Mouse (Mus musculus): Measurements from ENCODE around the gene Map1a. TPM values are rescaled to one million over a fixed set of nuclear protein-coding genes. Genes with fewer than 3 reads are reported as not detected.

Map1a gene
- polyA plus RNA-seq (2015; fragmentation: Nextera tagmentation; extraction: Ambion mirVana) = 1.3 and 2.1 TPM in 2 replicates

DNA sequence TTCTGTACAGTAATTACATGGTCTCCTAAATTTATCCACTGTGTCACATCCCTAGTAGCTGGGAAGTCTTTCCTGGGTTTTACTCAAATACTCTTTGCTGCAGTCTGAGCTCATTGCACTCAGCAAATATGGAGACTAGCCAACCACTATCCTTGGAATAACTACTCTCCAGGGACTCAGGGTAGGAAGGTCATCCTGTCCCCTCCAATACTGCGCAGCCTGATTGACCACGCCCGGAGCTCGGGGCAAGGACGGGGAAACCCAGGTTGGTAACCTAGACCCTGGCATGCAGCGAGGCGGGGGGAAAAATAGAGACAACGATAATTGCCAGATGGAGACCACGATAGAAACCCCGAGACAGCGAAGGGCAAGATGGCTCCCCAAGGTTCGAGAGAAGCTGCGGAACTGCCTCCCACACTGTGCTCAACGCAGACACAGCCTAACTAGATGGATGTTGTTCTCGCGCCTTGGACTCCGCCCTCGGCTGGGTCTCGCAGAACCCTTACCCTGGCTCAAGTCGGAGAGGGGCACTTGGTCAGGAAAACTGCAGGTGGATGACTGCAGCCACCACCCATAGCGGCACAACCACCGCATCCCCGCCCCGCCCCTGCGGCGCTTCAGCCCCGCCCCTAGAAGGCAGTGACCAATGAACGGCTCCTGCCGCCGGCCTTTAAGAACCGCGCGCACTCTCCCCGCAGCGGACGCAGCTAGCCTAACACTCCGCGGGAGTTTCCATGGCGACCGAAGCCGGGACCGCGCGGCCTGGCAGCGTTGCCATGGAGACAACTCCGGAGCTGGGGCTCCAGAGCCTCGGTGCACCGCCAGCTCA, at the start of gene Map1a:
Map1a (plus strand) TSS at position 700 of the 829 bp plus-strand sequence.
- Histone ChIP-seq H3K9ac (ENCODE audit: low read length) (peak within 1 kb of the TSS; percentile 41), H3K4me2 (replicated peaks; ENCODE audit: low read depth) (peak within 1 kb of the TSS; percentile 83), H3K9me3 (ENCODE audit: control insufficient read depth, low read length) (no peaks in the 10 kb centered on the region), H3K27ac (replicated peaks) (no peak within 1 kb of the TSS), H3K36me3 (ENCODE audit: control insufficient read depth, insufficient read depth, low read length) (no peaks in the 10 kb centered on the region), H3K4me1 (replicated peaks; ENCODE audit: control insufficient read depth, insufficient read depth) (peaks cover 2% of the 10 kb centered on the region; the same call in 1 of the 2 replicates), H3K4me3 (ENCODE audit: low read depth, low read length) (peak within 1 kb of the TSS; percentile 43), H3K27me3 (ENCODE audit: control insufficient read depth, insufficient read depth, low read length) (no peaks in the 10 kb centered on the region)
- ATAC-seq (ENCODE audit: low FRiP score, low TSS enrichment) = peak; percentile 93
- peak; percentile 90 for DNase-seq (ENCODE audit: low spot score)
- TF ChIP-seq EP300 (optimal IDR thresholded peaks at IDR 0.05) = no peak
- TF ChIP-seq CTCF (IDR thresholded peaks at IDR 0.05; ENCODE audit: low read depth) = no peak
- WGBS = 1% methylated on average over 48 of the region's 48 CpGs

DNA sequence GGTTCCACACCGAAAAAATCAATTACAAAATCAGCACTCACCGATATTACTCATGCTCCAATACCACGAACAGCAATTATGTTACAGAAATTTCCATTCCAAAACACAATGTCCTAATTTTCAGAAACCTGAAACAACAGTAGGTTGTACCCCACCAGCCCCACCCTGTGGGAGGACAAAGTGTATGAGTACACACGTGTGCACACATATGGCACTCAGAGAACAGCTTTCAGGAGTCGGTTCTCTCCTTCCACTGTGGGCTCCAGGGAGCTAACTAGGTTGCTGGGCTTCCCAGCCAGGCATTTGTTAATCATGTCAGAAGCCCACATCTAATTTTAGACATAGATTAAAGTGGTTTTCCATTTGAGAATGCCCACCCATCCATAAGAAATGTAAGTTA, 45.3 kb upstream of the Map1a start:
- Histone ChIP-seq H3K36me3 (ENCODE audit: control insufficient read depth, insufficient read depth, low read length) (peaks cover 17% of the 10 kb centered on the region; the same call in 1 of the 2 replicates), H3K4me1 (replicated peaks; ENCODE audit: control insufficient read depth, insufficient read depth) (no peaks in the 10 kb centered on the region), H3K4me3 (ENCODE audit: low read depth, low read length) (no peak overlapping the region), H3K9me3 (ENCODE audit: control insufficient read depth, low read length) (no peaks in the 10 kb centered on the region), H3K9ac (ENCODE audit: low read length) (no peak overlapping the region), H3K27ac (replicated peaks) (no peak overlapping the region), H3K4me2 (replicated peaks; ENCODE audit: low read depth) (no peak overlapping the region), H3K27me3 (ENCODE audit: control insufficient read depth, insufficient read depth, low read length) (no peaks in the 10 kb centered on the region)
- ATAC-seq (ENCODE audit: low FRiP score, low TSS enrichment) (no peak), DNase-seq (ENCODE audit: low spot score) (no peak)
- TF ChIP-seq EP300 (optimal IDR thresholded peaks at IDR 0.05) (no peak), CTCF (IDR thresholded peaks at IDR 0.05; ENCODE audit: low read depth) (no peak)
- WGBS = 94% methylated on average over 5 of the region's 5 CpGs

DNA sequence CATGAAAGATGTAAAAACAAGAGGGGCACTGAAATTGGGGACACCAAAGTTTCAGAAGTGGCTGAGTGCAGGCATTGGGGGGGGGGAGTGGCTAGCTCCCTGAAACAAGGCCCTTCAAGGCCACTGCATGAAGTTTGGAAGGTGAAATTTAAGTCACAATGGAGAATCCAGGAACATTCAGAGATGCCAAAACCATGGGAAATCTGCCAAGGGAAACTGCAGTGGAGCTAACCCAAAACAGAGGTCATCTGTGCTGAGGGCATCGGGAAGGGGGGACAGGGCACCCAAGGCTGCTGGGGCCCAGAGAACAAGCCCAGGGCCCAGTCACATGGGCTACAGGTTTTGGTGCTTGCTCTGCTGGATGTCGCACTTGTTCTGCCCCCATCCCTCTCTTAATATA, 39.6 kb upstream of the Map1a start:
- Histone ChIP-seq H3K4me3 (ENCODE audit: low read depth, low read length) (no peak overlapping the region), H3K27ac (replicated peaks) (no peak overlapping the region), H3K27me3 (ENCODE audit: control insufficient read depth, insufficient read depth, low read length) (no peaks in the 10 kb centered on the region), H3K9ac (ENCODE audit: low read length) (no peak overlapping the region), H3K36me3 (ENCODE audit: control insufficient read depth, insufficient read depth, low read length) (peaks cover 31% of the 10 kb centered on the region), H3K4me2 (replicated peaks; ENCODE audit: low read depth) (no peak overlapping the region), H3K4me1 (replicated peaks; ENCODE audit: control insufficient read depth, insufficient read depth) (no peaks in the 10 kb centered on the region), H3K9me3 (ENCODE audit: control insufficient read depth, low read length) (no peaks in the 10 kb centered on the region)
- no peak for TF ChIP-seq EP300 (optimal IDR thresholded peaks at IDR 0.05)
- no peak for TF ChIP-seq CTCF (IDR thresholded peaks at IDR 0.05; ENCODE audit: low read depth)
- WGBS = 94% methylated on average over 2 of the region's 2 CpGs
- no peak for ATAC-seq (ENCODE audit: low FRiP score, low TSS enrichment)
- DNase-seq (ENCODE audit: low spot score) = no peak

DNA sequence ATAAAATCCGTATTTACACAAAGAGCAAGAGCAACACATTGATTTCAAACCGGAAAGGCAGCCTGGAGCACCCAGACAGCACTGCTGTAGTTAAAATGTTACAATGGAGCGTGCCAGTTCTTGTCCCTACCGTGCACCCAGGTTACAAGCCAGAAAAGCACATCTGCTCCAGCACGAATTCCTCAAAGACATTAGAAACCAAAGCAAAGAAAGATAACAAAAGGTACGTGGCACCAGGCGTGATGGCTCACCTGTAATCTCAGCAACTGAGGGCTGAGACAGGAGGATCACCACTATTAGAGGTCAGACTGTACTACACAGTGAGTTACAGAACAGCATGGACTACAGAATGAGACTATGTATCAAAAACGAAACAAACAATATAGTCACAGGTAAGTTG, 21.0 kb upstream of the Map1a start:
- 55% methylated on average over 8 of the region's 8 CpGs for WGBS
- Histone ChIP-seq H3K4me2 (replicated peaks; ENCODE audit: low read depth) (no peak overlapping the region), H3K9me3 (ENCODE audit: control insufficient read depth, low read length) (no peaks in the 10 kb centered on the region), H3K27ac (replicated peaks) (no peak overlapping the region), H3K9ac (ENCODE audit: low read length) (no peak overlapping the region), H3K4me3 (ENCODE audit: low read depth, low read length) (no peak overlapping the region), H3K36me3 (ENCODE audit: control insufficient read depth, insufficient read depth, low read length) (no peaks in the 10 kb centered on the region; the same call in 1 of the 2 replicates), H3K27me3 (ENCODE audit: control insufficient read depth, insufficient read depth, low read length) (no peaks in the 10 kb centered on the region), H3K4me1 (replicated peaks; ENCODE audit: control insufficient read depth, insufficient read depth) (no peaks in the 10 kb centered on the region)
- DNase-seq (ENCODE audit: low spot score) (no peak), ATAC-seq (ENCODE audit: low FRiP score, low TSS enrichment) (no peak)
- no peak for TF ChIP-seq EP300 (optimal IDR thresholded peaks at IDR 0.05)
- TF ChIP-seq CTCF (IDR thresholded peaks at IDR 0.05; ENCODE audit: low read depth) = no peak

DNA sequence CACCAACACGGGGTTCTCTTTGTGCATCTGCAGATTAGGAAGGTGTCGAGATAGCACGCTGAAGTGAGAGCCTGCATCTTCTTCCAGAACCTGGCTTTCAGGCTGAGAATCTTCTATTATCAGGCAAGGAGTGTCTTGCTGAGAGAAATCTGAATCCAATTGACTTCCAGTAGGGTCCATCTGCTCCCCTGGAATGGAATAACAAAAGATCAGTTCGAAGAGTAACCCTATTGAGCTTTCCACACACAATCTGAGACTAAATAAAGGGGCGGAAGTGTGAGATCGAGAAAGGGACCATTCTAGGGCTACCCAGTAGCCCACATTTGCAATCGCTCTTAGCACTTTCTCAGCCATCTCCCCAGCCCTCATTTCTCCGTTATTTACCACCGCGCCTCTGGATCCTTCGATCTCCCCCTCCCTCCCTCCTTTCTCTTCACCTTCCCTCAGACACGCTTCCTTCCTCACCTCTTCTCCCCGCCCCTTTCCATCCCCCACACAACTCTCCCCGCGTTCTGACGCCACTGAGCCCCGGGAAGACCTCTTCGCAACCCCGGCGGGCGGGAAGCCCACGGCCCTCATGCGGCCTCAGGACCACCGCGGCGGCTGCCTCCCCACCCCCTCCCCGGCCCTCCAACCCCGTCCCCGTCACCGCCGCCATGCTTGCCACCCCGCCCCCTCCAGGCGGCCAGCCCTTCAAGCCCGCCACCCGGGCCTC, 18.7 kb upstream of the Map1a start:
- no peaks in the 10 kb centered on the region for H3K9me3 ChIP-seq (ENCODE audit: control insufficient read depth, low read length)
- H3K36me3 ChIP-seq (ENCODE audit: control insufficient read depth, insufficient read depth, low read length) = no peaks in the 10 kb centered on the region; the same call in 1 of the 2 replicates
- peak overlapping the region; percentile 96 for H3K4me3 ChIP-seq (ENCODE audit: low read depth, low read length)
- ATAC-seq (ENCODE audit: low FRiP score, low TSS enrichment) (peak; percentile 75), DNase-seq (ENCODE audit: low spot score) (no peak)
- peak overlapping the region; percentile 75 for H3K4me2 ChIP-seq (replicated peaks; ENCODE audit: low read depth)
- under 1% methylated on average over 35 of the region's 35 CpGs for WGBS
- H3K9ac ChIP-seq (ENCODE audit: low read length) = peak overlapping the region; percentile 74
- H3K27ac ChIP-seq (replicated peaks) = 0 out of 2 replicates have a peak overlapping the region, but pooled peaks have one; percentile 35
- TF ChIP-seq CTCF (IDR thresholded peaks at IDR 0.05; ENCODE audit: low read depth) (no peak), EP300 (optimal IDR thresholded peaks at IDR 0.05) (no peak)
- H3K27me3 ChIP-seq (ENCODE audit: control insufficient read depth, insufficient read depth, low read length) = no peaks in the 10 kb centered on the region
- no peaks in the 10 kb centered on the region for H3K4me1 ChIP-seq (replicated peaks; ENCODE audit: control insufficient read depth, insufficient read depth)
